Mouse (Mus musculus): Measurements from ENCODE around the gene Piezo1.

Piezo1 gene

GRCm38 (mm10) chr8:122571153-122571552 is 20.0 kb upstream of the Piezo1 start:
- DNase-seq (ENCODE audit: low read depth): no peak

- no peak for DNase-seq (ENCODE audit: low read depth)
These were observed 18.9 kb upstream of the Piezo1 start for GRCm38 (mm10) chr8:122569996-122570395.

GRCm38 (mm10) chr8:122569329-122569728 is 18.2 kb upstream of the Piezo1 start:
- DNase-seq (ENCODE audit: low read depth): peak; percentile 32

- DNase-seq (ENCODE audit: low read depth): peak; percentile 58
These were observed 17.8 kb upstream of the Piezo1 start for GRCm38 (mm10) chr8:122568881-122569309.

GRCm38 (mm10) chr8:122568109-122568504 is 17.0 kb upstream of the Piezo1 start:
- DNase-seq (ENCODE audit: low read depth): peak; percentile 84

- peak; percentile 97 for DNase-seq (ENCODE audit: low read depth)
These were observed 16.4 kb upstream of the Piezo1 start, which contains the start of gene Cdt1 for GRCm38 (mm10) chr8:122567361-122568108. Gene Cdt1 (plus strand): TSS chr8:122568015.

- DNase-seq (ENCODE audit: low read depth): no peak
These were observed 15.6 kb upstream of the Piezo1 start for GRCm38 (mm10) chr8:122566766-122567165.

- peak; percentile 55 for DNase-seq (ENCODE audit: low read depth)
These were observed 13.5 kb upstream of the Piezo1 start for GRCm38 (mm10) chr8:122564363-122565352.

GRCm38 (mm10) chr8:122561199-122561598 is 10.1 kb upstream of the Piezo1 start:
- peak; percentile 84 for DNase-seq (ENCODE audit: low read depth)

GRCm38 (mm10) chr8:122558671-122559349 is 7.7 kb upstream of the Piezo1 start:
- DNase-seq (ENCODE audit: low read depth): no peak

- DNase-seq (ENCODE audit: low read depth): peak; percentile 68
These were observed 6.3 kb upstream of the Piezo1 start for GRCm38 (mm10) chr8:122557248-122558038.

GRCm38 (mm10) chr8:122556030-122557009 is 5.2 kb upstream of the Piezo1 start:
- peak; percentile 90 for DNase-seq (ENCODE audit: low read depth)

- DNase-seq (ENCODE audit: low read depth): no peak
These were observed 3.7 kb upstream of the Piezo1 start for GRCm38 (mm10) chr8:122554786-122555185.

GRCm38 (mm10) chr8:122550995-122551264 is 199 bp downstream of the Piezo1 start:
- DNase-seq (ENCODE audit: low read depth): no peak

GRCm38 (mm10) chr8:122550234-122550994 is 715 bp downstream of the Piezo1 start:
- DNase-seq (ENCODE audit: low read depth): peak; percentile 79

- DNase-seq (ENCODE audit: low read depth): peak; percentile 81
These were observed 2.2 kb downstream of the Piezo1 start for GRCm38 (mm10) chr8:122548891-122549439.

- peak; percentile 66 for DNase-seq (ENCODE audit: low read depth)
These were observed 2.8 kb downstream of the Piezo1 start for GRCm38 (mm10) chr8:122548331-122548730.

GRCm38 (mm10) chr8:122547815-122548214 is 3.3 kb downstream of the Piezo1 start:
- DNase-seq (ENCODE audit: low read depth): peak; percentile 91

GRCm38 (mm10) chr8:122546811-122547453 is 4.2 kb downstream of the Piezo1 start:
- no peak for DNase-seq (ENCODE audit: low read depth)
